Mouse (Mus musculus): Measurements from ENCODE around the gene Lmo7. TPM values are rescaled to one million over a fixed set of nuclear protein-coding genes. Genes with fewer than 3 reads are reported as not detected.

The Lmo7 gene
- total and polyA plus RNA-seq, 2 experiments from 2014 or later: 3.0 to 8.1 TPM

GRCm38 (mm10) chr14:101898250-101898649 lies 168.5 kb downstream of the Lmo7 start:
- 84% methylated on average over 6 of the region's 6 CpGs for WGBS
- no peak overlapping the region for H3K4me3 ChIP-seq (ENCODE audit: low read depth, low read length)
- no peaks in the 10 kb centered on the region for H3K9me3 ChIP-seq (ENCODE audit: low read length)
- no peak overlapping the region for H3K9ac ChIP-seq (replicated peaks; ENCODE audit: low read length, poor library complexity, severe bottlenecking)
- ATAC-seq (ENCODE audit: low FRiP score) (no peak), DNase-seq (ENCODE audit: low spot score) (no peak)
- no peak overlapping the region for H3K4me2 ChIP-seq (ENCODE audit: low read depth, low read length, poor library complexity, severe bottlenecking)
- no peak for TF ChIP-seq CTCF (IDR thresholded peaks at IDR 0.05)
- no peak overlapping the region for H3K27ac ChIP-seq (ENCODE audit: low read depth, low read length)
- no peaks in the 10 kb centered on the region for H3K4me1 ChIP-seq (ENCODE audit: insufficient read depth, low read length)
- no peaks in the 10 kb centered on the region for H3K27me3 ChIP-seq (ENCODE audit: insufficient read depth, low read length)
- no peaks in the 10 kb centered on the region for H3K36me3 ChIP-seq (ENCODE audit: insufficient read depth, low read length)

- no peak for TF ChIP-seq CTCF (IDR thresholded peaks at IDR 0.05)
- Histone ChIP-seq H3K4me1 (ENCODE audit: insufficient read depth, low read length) (no peaks in the 10 kb centered on the region), H3K9ac (replicated peaks; ENCODE audit: low read length, poor library complexity, severe bottlenecking) (no peak overlapping the region), H3K4me3 (ENCODE audit: low read depth, low read length) (no peak overlapping the region), H3K9me3 (ENCODE audit: low read length) (no peaks in the 10 kb centered on the region), H3K27ac (ENCODE audit: low read depth, low read length) (no peak overlapping the region), H3K27me3 (ENCODE audit: insufficient read depth, low read length) (no peaks in the 10 kb centered on the region), H3K4me2 (ENCODE audit: low read depth, low read length, poor library complexity, severe bottlenecking) (no peak overlapping the region), H3K36me3 (ENCODE audit: insufficient read depth, low read length) (no peaks in the 10 kb centered on the region)
- ATAC-seq (ENCODE audit: low FRiP score) (no peak), DNase-seq (ENCODE audit: low spot score) (no peak)
- 81% methylated on average over 7 of the region's 7 CpGs for WGBS
Observed at GRCm38 (mm10) chr14:101901496-101901895, 171.7 kb downstream of the Lmo7 start.

GRCm38 (mm10) chr14:101901976-101902375 lies 172.2 kb downstream of the Lmo7 start:
- no peak for ATAC-seq (ENCODE audit: low FRiP score)

GRCm38 (mm10) chr14:101903722-101904121 lies 174.0 kb downstream of the Lmo7 start:
- Histone ChIP-seq H3K4me3 (ENCODE audit: low read depth, low read length) (no peak overlapping the region), H3K27me3 (ENCODE audit: insufficient read depth, low read length) (no peaks in the 10 kb centered on the region), H3K27ac (ENCODE audit: low read depth, low read length) (no peak overlapping the region), H3K4me1 (ENCODE audit: insufficient read depth, low read length) (no peaks in the 10 kb centered on the region), H3K9ac (replicated peaks; ENCODE audit: low read length, poor library complexity, severe bottlenecking) (no peak overlapping the region), H3K9me3 (ENCODE audit: low read length) (no peaks in the 10 kb centered on the region), H3K36me3 (ENCODE audit: insufficient read depth, low read length) (no peaks in the 10 kb centered on the region), H3K4me2 (ENCODE audit: low read depth, low read length, poor library complexity, severe bottlenecking) (no peak overlapping the region)
- no peak for TF ChIP-seq CTCF (IDR thresholded peaks at IDR 0.05)
- ATAC-seq (ENCODE audit: low FRiP score) (no peak), DNase-seq (ENCODE audit: low spot score) (no peak)
- 80% methylated on average over 5 of the region's 5 CpGs for WGBS

More at GRCm38 (mm10) chr14:101901976-101902375, 172.2 kb downstream of the Lmo7 start:
- Histone ChIP-seq H3K9ac (replicated peaks; ENCODE audit: low read length, poor library complexity, severe bottlenecking) (no peak overlapping the region), H3K9me3 (ENCODE audit: low read length) (no peaks in the 10 kb centered on the region), H3K27ac (ENCODE audit: low read depth, low read length) (no peak overlapping the region), H3K36me3 (ENCODE audit: insufficient read depth, low read length) (no peaks in the 10 kb centered on the region), H3K27me3 (ENCODE audit: insufficient read depth, low read length) (no peaks in the 10 kb centered on the region), H3K4me3 (ENCODE audit: low read depth, low read length) (no peak overlapping the region), H3K4me2 (ENCODE audit: low read depth, low read length, poor library complexity, severe bottlenecking) (no peak overlapping the region), H3K4me1 (ENCODE audit: insufficient read depth, low read length) (no peaks in the 10 kb centered on the region)
- no peak for TF ChIP-seq CTCF (IDR thresholded peaks at IDR 0.05)
- 92% methylated on average over 7 of the region's 7 CpGs for WGBS
- no peak for DNase-seq (ENCODE audit: low spot score)

GRCm38 (mm10) chr14:101911983-101912382 lies 182.2 kb downstream of the Lmo7 start:
- no peak for TF ChIP-seq CTCF (IDR thresholded peaks at IDR 0.05)
- H3K4me1 ChIP-seq (ENCODE audit: insufficient read depth, low read length): no peaks in the 10 kb centered on the region
- no peak overlapping the region for H3K27ac ChIP-seq (ENCODE audit: low read depth, low read length)
- H3K27me3 ChIP-seq (ENCODE audit: insufficient read depth, low read length): no peaks in the 10 kb centered on the region
- no peak overlapping the region for H3K4me2 ChIP-seq (ENCODE audit: low read depth, low read length, poor library complexity, severe bottlenecking)
- no peaks in the 10 kb centered on the region for H3K36me3 ChIP-seq (ENCODE audit: insufficient read depth, low read length)
- 87% methylated on average over 7 of the region's 7 CpGs for WGBS
- H3K4me3 ChIP-seq (ENCODE audit: low read depth, low read length): no peak overlapping the region
- no peak for ATAC-seq (ENCODE audit: low FRiP score)
- H3K9me3 ChIP-seq (ENCODE audit: low read length): no peaks in the 10 kb centered on the region
- DNase-seq (ENCODE audit: low spot score): peak; percentile 11
- H3K9ac ChIP-seq (replicated peaks; ENCODE audit: low read length, poor library complexity, severe bottlenecking): no peak overlapping the region

- Histone ChIP-seq H3K27me3 (ENCODE audit: insufficient read depth, low read length) (no peaks in the 10 kb centered on the region), H3K4me2 (ENCODE audit: low read depth, low read length, poor library complexity, severe bottlenecking) (no peak overlapping the region), H3K4me3 (ENCODE audit: low read depth, low read length) (no peak overlapping the region), H3K36me3 (ENCODE audit: insufficient read depth, low read length) (no peaks in the 10 kb centered on the region), H3K27ac (ENCODE audit: low read depth, low read length) (no peak overlapping the region), H3K4me1 (ENCODE audit: insufficient read depth, low read length) (no peaks in the 10 kb centered on the region), H3K9me3 (ENCODE audit: low read length) (no peaks in the 10 kb centered on the region), H3K9ac (replicated peaks; ENCODE audit: low read length, poor library complexity, severe bottlenecking) (no peak overlapping the region)
- WGBS: 86% methylated on average over 3 of the region's 3 CpGs
- no peak for ATAC-seq (ENCODE audit: low FRiP score)
- DNase-seq (ENCODE audit: low spot score): no peak
- no peak for TF ChIP-seq CTCF (IDR thresholded peaks at IDR 0.05)
Observed at GRCm38 (mm10) chr14:101912392-101912791, 182.6 kb downstream of the Lmo7 start.

Data from midbrain, postnatal 0 days (tissue).